Mouse (Mus musculus) spleen, postnatal 10 days (tissue): ENCODE results near the gene Ankrd65.
A peak's percentile ranks its signal among the peaks of the same experiment; 100 is the strongest.

Experiments used
- DNase-seq, 2 experiments: peaks; one replicate each; pipeline ENCODE4 v3.0.0; 2021 to 2022; ENCODE audit warnings: low spot score in 2 of 2

Gene Ankrd65

GRCm38 (mm10) chr4:155774971-155775740 lies 15.1 kb upstream of the Ankrd65 start:
- peak; percentile 13 to 41 for DNase-seq

DNA sequence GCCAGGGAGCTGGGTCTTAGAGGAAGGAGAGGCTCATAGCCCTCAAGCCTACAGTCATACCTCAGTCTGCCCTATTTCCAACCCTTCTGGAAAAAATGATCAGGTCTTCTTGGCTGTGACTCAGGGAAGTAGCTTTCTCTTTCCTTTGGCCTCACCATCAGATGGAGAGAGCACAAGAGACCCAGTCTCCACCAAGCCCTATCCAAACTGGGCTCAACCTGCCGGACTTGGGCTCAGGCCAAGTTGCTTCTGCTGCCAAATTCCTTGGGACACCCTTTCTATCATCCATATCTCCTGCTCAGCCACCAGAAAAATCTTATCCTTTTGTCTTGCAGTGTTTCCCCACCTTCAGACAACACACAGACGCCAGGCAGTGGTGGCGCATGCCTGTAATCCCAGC lies 14.4 kb upstream of the Ankrd65 start:
- no peak for DNase-seq

DNA sequence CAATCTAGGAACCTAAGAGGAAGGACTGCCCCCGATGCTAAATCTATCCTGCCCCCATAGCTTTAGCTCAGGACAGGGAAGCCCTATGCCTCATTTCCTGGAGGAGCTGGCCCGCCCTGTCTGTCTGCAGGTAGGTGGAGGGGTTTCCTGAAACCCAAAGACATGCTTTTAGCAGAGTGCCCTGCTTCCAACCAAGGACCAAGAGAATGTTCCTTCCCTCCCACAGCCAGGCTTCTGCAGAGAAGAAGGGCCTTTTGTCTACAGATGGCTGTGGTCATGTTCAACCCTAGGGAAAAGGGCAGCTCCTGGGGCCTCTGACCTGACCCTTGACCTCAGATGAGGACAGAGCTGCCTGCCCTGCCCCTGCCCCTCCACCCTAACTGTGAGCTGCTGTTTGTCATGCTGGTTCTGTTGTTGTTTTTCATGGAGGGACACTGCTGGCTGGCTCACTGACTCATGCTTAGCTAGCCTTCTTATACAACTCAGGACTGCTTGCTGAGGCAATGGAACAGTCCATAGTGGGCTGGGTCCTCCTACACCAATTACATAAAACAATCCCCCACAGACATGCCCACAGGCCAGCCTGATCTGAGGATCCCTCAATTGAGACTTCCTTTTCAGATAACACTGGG lies 13.4 kb upstream of the Ankrd65 start:
- no peak for DNase-seq

- DNase-seq: peak in 1 of 2 experiments; percentile 37
Measured at GRCm38 (mm10) chr4:155777816-155778215, 12.4 kb upstream of the Ankrd65 start.

GRCm38 (mm10) chr4:155779498-155779897 lies 10.7 kb upstream of the Ankrd65 start:
- no peak for DNase-seq

- DNase-seq: peak in 1 of 2 experiments; percentile 18
Measured at GRCm38 (mm10) chr4:155780895-155781294, 9.3 kb upstream of the Ankrd65 start.

GRCm38 (mm10) chr4:155783486-155784080 lies 6.7 kb upstream of the Ankrd65 start:
- no peak for DNase-seq

DNA sequence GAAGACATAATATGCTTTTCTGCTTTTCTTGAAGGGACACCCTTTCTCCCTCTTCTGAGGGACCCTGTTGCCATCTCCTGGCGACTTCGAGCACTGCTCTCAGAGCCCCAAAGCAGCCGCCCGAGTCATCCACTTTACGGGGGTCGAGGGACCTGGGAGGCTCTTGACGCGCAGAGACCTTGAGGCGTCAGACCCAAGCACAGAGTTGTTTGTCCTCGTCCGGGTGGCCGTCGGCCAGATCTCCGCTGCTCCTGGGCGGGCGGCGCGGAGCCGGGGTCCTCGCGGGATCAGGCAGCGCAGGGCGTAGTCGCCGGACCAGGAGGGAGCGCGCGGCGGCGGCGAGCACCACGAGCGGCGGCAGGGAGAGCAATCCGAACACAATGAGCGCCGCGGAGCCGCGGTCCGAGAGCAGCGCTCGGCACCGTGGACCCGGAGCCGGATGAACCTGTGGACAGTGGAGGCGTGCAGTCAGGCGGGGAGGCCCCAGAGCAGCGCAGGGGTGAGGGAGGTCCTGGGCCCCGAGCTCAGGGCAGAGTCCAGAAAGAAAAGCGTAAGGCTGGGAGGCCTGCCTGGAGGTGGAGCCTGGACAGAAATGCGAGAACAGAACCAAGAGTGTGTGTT lies 6.0 kb upstream of the Ankrd65 start:
- DNase-seq: peak; percentile 87 to 89

DNA sequence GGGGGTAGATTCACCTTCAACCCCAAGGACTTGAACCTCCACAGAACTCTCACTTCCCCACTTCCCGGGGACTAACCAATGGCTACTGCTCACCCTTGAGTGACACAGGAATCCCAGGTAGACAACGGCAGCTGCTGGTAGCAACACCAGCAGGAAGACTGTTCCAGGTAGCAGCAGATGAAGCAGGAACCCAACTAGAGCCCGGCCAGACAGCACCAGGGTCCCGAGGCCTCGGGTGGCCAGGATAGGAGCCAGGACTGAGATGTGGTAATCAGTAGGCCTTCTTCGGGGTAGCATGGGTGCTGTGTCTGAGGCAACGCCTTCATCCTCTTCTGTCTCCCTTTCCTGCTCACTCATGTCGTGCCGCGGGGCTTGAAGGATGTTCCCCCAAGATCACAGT lies 5.0 kb upstream of the Ankrd65 start:
- DNase-seq: peak in 1 of 2 experiments; percentile 33

DNA sequence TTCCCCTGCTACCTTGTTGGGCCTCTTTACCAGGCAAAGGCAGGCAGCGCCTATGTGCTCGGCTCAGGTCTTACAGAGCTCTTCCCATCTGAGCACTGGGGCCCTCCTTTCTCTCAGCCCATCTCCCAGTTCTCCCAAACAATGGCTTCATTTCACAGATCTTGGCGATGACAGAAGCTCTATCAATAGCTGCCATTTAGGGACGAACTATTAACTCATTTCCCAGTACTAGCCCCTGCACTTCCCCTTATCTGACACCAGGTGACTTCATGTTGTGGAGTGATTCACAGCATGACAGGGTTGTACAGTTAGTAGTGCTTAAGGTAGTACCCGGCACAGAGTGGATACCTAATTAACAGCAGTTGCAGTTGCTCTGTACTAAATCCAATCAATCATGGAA lies 4.4 kb upstream of the Ankrd65 start, which contains the start of gene Tmem88b:
Gene Tmem88b, minus strand, starts transcription at position 56 of the 400 bp plus-strand sequence.
- peak in 1 of 2 experiments; percentile 26 for DNase-seq

DNA sequence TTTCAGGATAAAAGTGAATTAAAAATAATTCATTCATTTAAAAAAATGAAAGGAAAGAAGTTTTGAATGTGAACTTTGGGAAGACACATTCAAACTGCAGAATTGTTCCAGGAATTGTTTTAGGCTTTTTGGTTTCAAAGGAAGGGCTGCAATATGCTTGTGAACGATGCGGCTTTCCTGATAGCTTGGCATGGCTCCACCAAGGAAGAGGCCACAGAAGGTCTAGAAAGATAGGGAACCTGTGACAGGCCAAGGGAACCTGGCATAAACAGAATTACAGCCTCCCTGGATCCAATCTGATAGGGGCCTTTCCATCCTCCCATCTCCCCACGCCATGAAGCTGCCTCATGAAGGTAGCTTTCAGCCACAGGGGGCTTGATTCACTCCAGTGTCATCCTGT lies 1.9 kb upstream of the Ankrd65 start:
- DNase-seq: peak; percentile 55 to 76

GRCm38 (mm10) chr4:155788833-155789232 lies 1.4 kb upstream of the Ankrd65 start:
- DNase-seq: peak in 1 of 2 experiments; percentile 61

DNA sequence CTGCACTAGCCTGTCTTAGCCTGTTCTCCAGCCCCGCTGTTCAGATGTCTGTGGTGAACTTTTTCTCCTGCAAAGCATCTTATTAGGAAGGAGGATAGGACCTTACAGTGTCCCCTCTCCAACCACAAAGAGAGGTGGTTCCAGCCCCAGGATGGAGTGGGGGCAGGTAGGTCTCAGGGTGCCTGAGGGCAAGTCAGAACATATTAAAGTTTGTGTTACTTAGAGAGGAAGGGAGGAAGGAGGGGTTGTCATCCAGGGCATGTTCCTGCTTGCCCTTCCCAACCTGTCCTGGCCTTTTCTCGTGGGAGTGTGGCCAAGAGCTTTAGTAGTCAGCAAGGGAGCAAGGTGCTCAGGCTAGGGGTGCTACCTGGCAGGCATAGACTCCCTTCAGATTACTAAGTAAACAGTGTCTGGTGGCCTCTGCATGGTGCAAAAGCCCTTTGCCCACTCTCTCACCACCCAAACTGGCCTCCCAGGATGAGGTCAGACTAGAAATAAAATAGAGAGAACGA lies 467 bp downstream of the Ankrd65 start:
- peak in 1 of 2 experiments; percentile 16 for DNase-seq

GRCm38 (mm10) chr4:155791240-155791933 lies 1.1 kb downstream of the Ankrd65 start:
- peak in 1 of 2 experiments; percentile 19 for DNase-seq

GRCm38 (mm10) chr4:155793730-155794129 lies 3.5 kb downstream of the Ankrd65 start:
- no peak for DNase-seq

DNA sequence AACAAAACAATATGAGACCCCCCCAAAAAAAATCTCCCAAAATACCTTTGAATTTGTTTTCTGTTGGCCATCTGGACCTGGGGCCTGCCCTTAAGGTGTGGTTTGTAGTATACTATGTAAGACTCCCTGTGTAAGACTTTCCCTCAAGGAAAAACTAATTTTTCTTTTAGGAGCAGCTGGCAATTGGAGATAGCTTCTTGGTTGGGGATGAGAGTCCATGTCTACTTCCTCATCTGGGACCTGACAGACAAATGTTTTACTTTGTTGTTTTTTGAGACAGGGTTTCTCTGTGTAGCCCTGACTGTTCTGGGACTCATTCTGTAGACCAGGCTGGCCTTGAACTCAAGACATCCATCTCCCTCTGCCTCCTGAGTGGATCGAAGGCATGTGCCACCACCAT lies 11.8 kb downstream of the Ankrd65 start:
- DNase-seq: no peak

DNA sequence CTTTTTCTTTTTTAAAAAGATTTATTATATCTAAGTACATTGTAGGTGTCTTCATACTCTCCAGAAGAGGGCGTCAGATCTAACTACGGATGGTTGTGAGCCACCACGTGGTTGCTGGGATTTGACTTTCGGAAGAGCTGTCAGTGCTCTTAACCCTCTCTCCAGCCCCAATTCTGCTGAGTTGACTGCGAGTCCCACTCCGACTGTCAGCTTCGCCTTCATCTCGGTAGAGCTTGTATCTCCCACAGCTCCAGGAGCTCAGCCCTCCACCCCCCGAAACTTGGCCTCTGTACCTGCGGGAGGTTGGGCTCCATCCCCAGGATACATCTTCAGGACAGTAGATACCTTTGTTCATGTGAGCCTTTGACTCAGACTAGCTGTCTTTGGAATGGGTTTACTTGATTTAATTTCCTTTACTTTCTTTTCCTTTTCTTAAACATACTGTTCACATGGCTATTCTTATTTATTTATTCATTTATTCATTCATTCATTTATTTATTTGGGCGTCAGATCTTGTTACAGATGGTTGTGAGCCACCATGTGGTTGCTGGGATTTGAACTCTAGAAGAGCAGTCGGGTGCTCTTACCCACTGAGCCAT lies 12.6 kb downstream of the Ankrd65 start, which contains the start of gene Mrpl20:
Gene Mrpl20, plus strand, starts transcription at position 138 of the 599 bp plus-strand sequence.
- DNase-seq: peak in 1 of 2 experiments; percentile 43

GRCm38 (mm10) chr4:155803340-155804041 lies 13.3 kb downstream of the Ankrd65 start:
- peak; percentile 96 to 98 for DNase-seq

DNA sequence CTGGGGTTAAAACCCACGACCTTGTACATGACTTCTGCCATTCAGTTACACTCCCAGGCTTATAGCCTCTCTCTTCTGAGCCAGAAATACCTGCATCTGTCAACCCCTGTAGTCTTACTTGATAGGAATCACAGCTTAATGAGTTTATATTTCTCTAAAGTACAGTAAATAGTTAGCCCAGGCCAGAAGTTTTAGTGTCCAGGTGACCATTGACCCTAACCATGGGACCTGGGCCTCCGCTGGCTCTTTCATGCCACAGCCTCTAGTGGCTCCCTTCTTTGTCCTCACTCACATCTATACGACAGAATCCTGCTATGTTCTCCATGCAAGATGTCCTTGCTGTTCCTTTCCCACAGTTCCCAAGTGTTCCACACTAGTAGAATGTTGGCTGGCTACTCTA lies 17.6 kb downstream of the Ankrd65 start:
- DNase-seq: no peak
